Mouse (Mus musculus) bone marrow, adult 2 months (tissue): ENCODE results near the gene Cyth1.
A peak's percentile ranks its signal among the peaks of the same experiment; 100 is the strongest.

Experiments
- CTCF ChIP-seq: fragments of 200-500 bp; IDR thresholded peaks from 2 replicates; pipeline ENCODE4 v1.5.1; 2011; ENCODE audit warnings: low read length, control low read depth; ENCODE audit not compliant: control insufficient read depth, insufficient read depth
- POLR2A ChIP-seq: fragments of 200-500 bp; IDR thresholded peaks from 2 replicates; pipeline ENCODE4 v1.6.1; 2011; ENCODE audit warnings: low read depth, mild to moderate bottlenecking, control low read depth, low read length, borderline replicate concordance; ENCODE audit not compliant: control insufficient read depth

GRCm38 (mm10) chr11:118232314-118232831 lies 16.0 kb downstream of the Cyth1 start:
- TF ChIP-seq POLR2A = no peak
- TF ChIP-seq CTCF = peak; percentile 87
